Mouse (Mus musculus): ENCODE measurements around the gene H2-Aa.

The H2-Aa gene

DNA sequence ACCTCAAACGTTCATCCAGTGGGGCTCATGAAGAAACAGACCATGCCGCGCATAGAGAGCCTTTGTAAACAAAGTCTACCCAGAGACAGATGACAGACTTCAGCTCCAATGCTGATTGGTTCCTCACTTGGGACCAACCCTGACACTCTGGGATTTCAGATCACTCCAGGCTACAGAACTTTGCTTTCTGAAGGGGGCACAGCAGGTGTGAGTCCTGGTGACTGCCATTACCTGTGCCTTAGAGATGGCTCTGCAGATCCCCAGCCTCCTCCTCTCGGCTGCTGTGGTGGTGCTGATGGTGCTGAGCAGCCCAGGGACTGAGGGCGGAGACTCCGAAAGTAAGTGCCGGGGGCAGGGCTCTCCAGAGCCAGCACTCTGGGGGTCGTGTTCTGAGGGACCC is 24.6 kb downstream of the H2-Aa start:
- DNase-seq (ENCODE audit: low spot score): peak; percentile 55

DNA sequence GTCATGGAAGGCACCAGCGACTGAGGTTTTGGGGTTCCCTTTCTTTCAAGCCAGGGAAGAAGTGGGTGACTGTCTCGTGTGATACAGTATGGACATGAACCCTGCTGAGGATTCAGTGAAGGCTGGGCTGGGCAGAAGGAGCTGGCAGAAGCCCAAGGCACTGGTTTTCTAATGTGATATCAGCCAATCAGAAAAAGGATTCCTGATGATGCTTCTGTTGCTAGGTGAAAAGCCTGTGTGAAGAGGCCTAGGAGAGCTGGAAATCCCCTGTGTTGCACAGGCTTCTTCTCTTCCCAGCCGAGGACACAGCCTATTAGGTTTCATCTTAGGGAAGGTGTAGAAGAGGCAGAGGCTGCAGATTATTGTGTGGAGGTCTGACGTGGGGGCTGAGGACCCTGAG is 26.1 kb downstream of the H2-Aa start:
- peak; percentile 81 for DNase-seq (ENCODE audit: low spot score)

DNA sequence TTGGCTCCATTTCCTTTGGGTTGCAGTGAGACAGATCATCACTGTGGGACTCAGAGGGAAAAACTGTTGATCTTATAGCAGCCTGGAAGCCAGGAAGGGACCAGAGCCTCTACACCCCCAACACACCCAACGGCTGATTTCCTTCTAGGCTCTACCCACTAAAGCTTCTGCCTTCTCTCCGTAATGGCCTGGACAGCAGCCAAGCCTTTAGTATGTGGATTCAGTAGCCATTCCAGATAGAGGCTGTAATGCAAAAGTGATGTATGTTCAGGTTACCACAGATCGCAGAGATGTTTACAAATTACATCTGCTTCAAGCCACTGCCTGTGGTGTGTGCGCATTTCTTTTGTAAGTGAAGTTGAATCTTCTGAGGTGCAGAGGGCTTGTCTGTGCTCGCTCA is 27.1 kb downstream of the H2-Aa start:
- DNase-seq (ENCODE audit: low spot score): no peak

DNA sequence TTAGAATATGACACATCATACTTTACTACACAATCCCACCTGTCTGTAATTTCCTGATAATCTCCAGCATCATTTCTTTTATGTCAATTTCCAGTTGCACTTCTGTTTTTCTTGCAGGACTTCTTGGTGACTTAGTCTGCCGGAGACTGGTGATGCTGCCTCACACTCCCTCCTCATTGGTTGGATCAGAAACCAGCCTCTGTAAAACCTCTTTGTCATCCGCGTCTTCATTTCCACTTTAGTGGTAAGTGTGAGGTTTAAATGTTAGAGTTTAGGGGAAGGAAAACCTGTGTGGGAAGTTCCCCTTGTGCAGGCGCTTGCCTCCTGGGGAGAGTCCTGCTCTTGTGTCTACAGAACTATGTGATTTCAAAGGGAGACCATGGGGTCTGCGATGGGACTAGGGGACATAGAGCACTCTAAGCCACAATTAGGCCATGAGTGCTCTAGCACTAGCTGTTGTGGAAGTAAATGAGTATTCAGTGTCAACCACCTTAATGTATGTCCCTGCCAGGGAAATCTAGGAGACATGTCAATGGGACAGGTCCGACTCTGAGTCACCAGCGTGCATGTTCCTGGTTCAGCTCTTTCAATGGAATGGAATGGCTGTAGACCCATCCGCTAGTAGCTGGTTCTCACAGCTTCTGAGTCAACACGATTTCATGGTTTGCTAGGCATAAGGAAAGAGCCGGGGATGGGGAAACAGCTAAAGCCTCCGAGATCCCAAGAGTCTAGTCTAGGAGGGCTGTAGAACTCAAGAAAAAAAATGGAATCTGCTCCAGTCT is 29.8 kb downstream of the H2-Aa start, which contains the start of gene H2-Ab1:
TSS of gene H2-Ab1 (plus strand) at position 96 of the 782 bp plus-strand sequence.
- peak; percentile 71 for DNase-seq (ENCODE audit: low spot score)

DNA sequence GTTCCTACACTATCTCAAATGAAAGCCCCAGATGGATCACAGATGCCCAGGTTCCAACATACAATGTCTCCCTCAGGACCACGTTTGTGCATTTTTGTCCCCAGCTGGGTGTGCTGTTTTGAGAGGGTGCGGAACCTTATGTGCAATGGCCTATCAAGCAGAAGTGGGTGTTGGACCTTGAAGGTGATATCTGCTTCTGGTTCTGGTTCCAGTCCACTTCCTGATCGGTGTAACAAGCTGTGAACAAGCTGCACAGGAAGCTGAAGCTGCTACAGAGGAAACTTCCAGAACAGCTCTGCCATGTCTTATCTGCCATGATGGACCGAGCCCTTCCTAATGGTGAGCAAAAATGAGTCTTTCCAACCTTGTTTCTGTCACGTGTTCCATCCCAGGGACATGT is 31.1 kb downstream of the H2-Aa start:
- no peak for DNase-seq (ENCODE audit: low spot score)

DNA sequence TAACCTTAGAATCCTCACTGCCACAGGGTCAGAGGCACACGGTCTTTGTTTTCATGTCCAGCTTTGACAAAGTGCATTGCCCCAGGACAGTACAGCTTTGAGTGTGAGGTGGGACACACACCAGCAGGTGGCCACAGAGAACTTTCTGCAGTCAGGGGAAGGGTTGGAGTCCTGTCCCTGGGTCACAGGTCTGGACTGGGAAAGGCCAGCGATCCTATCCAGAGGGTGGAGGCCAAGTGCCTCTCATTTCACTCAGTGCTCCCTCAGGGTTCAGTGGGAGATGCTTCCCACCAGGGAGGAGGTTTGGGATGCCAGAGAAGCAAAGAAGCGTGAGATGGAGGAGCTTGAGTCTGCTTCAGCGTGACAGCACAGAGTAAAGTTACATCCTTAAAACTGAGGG is 36.0 kb downstream of the H2-Aa start:
- DNase-seq (ENCODE audit: low spot score): no peak

DNA sequence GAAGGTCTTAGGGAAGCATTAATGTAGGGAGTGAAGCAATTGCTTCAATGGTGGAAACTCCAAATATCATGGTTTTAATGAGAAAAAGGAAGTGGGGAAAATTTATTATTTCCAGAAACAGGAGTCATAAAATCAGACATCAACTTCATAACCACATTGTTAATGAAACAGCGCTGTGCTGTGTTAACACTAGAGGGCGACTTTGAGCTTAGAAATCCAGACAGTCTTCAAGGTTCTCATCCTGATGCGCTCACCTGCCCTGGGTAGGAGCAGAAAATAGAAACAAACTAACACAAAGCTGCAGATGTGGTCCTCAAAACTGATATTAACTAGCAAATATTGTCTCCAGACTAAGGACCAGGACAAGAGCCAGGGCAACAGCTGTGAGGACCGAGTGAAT is 37.7 kb downstream of the H2-Aa start:
- DNase-seq (ENCODE audit: low spot score): peak; percentile 31

DNA sequence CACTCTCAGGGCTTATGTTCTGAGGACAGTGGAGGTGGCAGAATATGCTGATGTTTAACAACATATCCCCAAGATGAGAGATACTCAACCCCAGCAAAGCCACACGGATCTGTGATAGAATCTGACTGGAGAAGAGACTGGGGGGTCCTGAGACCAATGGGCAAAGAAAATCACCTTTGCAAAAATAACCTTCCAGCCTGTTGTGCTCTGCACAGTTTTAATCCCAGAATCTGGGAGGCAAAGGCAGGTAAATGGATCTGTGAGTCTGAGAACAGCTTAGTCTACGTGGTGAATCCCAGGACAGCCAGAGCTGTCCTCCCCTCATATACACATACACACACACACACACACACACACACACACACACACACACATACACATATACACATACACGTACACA is 38.3 kb downstream of the H2-Aa start:
- no peak for DNase-seq (ENCODE audit: low spot score)

DNA sequence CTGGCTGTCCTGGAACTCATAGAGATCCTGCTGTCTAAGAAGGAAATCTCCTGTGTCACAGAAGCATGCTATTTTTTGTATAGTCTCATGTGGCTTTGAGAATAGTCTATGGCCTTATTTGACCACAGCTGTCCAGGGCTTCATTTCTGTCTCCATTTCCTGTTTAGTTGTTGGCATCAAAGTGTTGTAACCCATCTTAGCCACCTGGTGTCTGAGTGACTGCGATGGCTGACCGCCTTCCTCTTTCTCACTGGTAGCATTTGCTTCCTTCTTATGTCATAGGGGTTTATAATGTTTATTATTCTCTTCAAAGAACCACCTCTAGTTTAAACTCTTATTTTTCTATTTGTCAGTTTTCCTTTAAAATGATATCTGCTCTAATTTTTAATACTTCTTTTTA is 38.9 kb downstream of the H2-Aa start:
- DNase-seq (ENCODE audit: low spot score): no peak

DNA sequence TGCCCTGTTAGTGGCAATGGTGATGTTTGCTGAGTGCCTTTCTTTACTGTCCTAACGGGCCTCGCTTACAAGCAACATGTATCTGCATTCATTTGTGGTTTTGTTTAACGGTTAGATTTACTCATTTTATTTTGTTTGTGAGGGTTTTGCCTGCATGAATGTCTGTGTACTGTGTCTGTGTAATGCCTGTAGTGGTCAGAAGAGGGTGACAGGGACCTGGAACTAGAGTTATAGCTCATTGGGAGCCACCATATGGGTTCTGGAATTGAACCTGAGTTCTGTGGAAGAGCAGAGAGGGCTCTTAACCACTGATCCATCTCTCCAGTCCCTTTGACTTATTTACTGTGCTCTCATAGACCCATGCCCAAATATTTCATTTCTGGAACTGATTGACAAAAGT is 40.6 kb downstream of the H2-Aa start:
- no peak for DNase-seq (ENCODE audit: low spot score)

DNA sequence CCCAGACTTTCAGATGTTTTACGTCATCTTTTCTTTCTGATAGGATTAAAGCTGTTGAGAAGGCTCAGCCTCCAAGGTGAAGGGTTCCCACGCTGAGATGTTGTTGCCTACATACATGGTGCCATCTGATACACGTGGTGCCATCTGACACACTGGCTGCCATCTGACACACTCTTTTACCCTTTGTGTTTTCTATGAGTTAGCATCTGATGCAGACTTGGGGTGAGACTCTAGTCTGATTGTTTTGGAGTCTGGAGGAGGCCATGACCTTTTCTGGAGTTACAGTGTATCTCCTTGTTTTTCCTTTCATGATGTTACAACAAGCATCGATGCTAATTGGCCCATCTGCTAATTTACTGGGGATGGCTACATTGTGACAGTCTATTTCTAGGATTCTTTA is 43.0 kb downstream of the H2-Aa start:
- DNase-seq (ENCODE audit: low spot score): no peak

DNA sequence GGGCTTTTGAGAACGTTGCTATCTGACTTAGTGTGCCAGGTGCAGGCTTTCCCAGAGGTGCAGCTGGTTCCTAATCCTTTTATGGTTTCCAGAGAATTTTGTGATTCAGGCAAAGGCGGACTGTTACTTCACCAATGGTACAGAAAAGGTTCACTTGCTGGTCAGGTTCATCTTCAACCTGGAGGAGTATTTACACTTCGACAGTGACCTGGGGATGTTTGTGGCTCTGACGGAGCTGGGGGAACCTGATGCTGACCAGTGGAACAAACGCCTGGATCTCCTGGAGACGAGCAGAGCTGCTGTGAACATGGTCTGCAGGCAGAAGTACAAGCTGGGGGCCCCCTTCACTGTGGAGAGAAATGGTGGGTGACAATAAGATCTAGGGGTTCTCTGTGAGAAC is 46.7 kb downstream of the H2-Aa start:
- no peak for DNase-seq (ENCODE audit: low spot score)

DNA sequence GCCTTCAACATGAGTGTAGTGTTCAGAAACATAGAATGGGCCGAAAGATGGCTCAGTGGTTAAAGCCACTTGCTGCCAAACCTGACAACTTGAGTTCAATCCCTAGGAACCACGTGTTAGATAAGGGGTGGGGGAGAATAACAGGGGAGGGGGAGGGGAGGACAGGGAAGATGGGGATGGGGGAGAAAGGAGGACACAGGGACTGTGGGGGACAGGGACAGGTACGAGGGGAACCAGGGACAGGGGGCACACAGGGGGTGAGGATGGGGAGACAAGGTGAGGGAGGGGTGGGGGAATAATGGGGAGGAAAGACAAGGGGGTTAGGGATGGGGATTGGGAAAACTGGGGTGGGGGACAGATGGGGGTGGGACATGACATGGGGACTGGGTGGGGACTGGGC is 47.3 kb downstream of the H2-Aa start:
- DNase-seq (ENCODE audit: low spot score): no peak

DNA sequence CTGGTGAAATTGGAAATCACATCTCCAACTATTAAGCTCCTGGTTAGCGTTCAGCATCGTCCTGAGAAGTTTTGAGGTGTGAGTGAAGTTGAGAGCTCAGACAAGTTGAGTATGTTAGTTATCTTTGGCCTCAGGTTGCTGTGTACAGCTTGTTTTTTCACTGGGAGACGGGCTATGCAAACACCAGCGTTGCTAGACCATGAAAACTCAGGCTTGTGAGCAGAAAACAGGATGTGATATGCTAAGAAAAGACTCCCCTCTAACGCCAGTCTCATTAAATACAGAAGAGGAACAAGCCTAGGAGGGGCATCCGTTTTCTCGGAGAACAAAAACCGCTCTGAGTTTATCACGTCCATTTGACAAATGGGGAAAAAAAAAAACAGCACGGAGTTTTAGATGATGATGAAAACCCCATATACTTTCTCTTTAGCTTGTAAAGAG is 48.0 kb downstream of the H2-Aa start:
- DNase-seq (ENCODE audit: low spot score): no peak

DNA sequence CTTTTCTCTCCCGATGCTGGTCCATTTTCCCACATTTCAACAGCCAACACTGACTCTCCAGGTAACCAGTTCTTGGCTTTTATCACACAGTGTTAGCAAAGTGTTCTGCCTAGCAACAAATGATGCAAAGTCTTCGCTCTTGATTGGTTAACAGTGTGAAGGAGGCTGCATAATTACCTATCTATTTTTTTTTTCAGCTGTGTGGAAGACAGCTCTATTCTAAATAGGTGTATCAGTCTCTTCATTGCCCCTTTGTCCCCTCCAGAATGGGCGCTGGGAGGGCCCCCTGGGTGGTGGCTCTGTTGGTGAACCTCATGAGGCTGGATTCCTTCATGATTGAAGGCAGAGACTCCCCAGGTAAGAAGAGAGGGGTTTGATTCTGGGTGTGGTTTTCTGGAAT is 48.9 kb downstream of the H2-Aa start, which contains the start of gene H2-Ob:
TSS of gene H2-Ob (plus strand) at position 198 of the 400 bp plus-strand sequence.
- DNase-seq (ENCODE audit: low spot score): peak; percentile 55

DNA sequence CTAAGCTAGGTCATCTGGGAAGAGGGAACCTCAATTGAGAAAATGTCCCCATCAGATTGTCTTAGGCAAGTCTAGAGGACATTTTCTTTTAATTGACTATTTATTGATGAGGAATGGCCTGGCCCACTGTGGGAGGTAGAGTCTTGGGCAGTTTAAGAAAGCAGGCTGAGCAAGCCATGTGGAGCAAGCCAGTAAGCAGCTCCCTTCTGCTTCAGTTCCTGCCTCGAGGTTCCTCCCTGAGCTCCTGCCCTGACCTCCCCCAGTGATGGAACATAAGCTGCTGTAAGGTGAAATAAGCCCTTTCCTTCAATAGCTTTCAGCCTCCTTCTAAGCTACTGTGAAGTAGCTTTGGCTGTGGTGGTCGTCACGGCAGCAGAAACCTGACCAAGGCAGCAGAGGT is 49.9 kb downstream of the H2-Aa start:
- DNase-seq (ENCODE audit: low spot score): no peak

DNA sequence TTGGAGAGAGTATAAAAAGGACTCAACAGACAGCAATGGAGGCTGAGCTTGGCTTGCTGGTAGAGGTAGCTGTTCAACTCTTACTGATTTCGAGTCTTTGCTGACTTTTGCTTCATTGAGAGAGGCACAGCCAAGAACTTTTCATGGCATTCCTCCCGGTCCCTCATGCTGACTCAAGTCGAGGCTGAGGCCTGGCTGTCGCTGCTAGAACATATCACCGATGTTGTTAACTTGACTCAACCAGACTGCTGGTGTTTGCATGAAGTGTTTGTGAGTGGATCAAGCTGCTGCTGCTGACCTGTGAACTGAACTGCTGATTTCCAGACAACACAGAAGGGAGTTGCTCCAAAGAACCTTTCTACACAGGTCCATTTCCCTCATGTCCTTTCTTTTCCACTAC is 50.9 kb downstream of the H2-Aa start:
- DNase-seq (ENCODE audit: low spot score): no peak

DNA sequence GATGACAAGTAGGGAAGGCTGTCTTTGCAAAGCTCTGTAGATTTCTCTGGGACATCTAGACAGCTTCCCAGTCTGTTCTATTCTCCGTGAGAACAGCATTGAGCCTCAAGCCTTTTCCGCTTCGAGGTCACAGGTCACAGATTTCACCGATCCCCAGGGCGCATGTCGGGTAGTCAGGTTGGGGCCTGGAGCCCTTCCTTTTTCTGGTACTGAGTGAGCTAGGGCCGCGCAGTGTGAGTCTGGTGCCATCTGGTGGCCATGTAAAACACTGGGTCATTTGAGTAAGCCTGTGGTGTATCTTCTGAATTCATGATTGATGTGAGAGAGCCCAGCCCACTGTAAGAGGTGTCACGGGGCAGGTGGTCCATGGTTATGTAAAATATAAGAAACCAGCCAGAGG is 52.7 kb downstream of the H2-Aa start:
- peak; percentile 44 for DNase-seq (ENCODE audit: low spot score)
